Mouse (Mus musculus) adrenal gland, postnatal 14 days (tissue): ENCODE data around the gene Pdcl. TPM values are rescaled to one million over a fixed set of nuclear protein-coding genes. Genes with fewer than 3 reads are reported as not detected.

Experiments used
- DNase-seq: peaks from one replicate; pipeline ENCODE4 v3.0.0; 2021; ENCODE audit warnings: mixed read lengths
- long read RNA-seq, 2 experiments: library from polyadenylated mRNA; stranded (forward); transcript quantifications; one replicate each; pipeline ENCODE4 v2.0.0; 2021
- total RNA-seq: library from RNA; stranded (reverse); gene quantifications from 2 replicates; pipeline ENCODE4 v1.2.3, GENCODE M21; 2021

Gene Pdcl
- total RNA-seq, result 40.4 and 44.8 TPM in 2 replicates
- long read RNA-seq, experiment 1, transcript Pdcl-201 (4 exons, 2,858 nt), result major isoform, 42 of 54 reads
- long read RNA-seq, experiment 1, transcript Pdcl-202 (4 exons, 3,056 nt), result minor isoform, 7 of 54 reads
- long read RNA-seq, experiment 1, partial matches to known transcripts, result 0 of 54 reads
- long read RNA-seq, experiment 1, other reads (novel, unspliced or antisense), result 3 of 54 reads
- long read RNA-seq, experiment 2, transcript Pdcl-201 (4 exons, 2,858 nt), result major isoform, 19 of 21 reads
- long read RNA-seq, experiment 2, partial matches to known transcripts, result 0 of 21 reads
- long read RNA-seq, experiment 2, other reads (novel, unspliced or antisense), result 1 of 21 reads

DNA sequence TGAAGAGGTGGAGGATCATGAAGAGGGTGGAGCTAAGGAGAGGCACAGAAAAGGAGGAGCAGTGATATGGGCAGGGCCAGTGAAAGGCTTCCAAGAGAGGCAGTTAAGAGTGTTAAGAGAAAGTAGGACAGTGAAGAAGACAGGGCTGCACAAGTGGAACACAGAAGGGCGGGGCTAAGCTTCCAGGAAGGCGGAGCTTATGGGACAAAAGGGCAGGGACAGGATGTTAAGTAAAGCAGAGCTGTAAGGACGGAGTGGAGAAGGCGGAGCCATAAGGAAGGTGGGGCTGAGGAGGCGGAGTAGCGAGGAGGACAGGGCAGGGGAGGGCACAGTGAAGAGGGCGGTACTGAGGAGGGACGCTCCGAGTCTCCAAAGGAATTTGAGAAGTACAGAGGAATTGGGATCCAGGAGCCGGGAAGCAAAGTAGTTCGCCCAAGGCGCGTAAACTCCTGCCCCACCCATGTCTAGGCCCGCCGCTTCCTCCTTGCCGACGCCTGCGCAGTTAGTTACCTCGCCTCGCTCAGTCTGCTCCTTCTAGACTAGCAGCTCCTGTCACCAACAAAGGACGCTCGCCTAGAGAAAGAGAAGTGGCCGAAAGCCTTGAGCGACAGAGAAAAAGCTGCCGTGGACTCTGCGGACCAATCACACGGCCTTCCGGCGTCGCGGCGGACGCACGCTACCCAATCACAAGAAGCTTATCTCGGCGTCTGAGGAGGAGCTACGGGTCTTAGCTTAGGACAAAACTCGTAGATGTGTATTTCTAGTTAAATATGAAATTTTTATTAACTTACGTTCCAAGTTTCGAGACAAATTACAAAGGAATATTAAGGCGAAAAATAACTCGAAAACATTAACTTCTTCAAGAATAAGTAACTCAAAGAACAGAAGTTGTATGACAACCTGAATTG, at the start of gene Pdcl:
Gene Pdcl (minus strand): TSS at position 700 of the 908 bp plus-strand sequence.
- peak; percentile 95 for DNase-seq

DNA sequence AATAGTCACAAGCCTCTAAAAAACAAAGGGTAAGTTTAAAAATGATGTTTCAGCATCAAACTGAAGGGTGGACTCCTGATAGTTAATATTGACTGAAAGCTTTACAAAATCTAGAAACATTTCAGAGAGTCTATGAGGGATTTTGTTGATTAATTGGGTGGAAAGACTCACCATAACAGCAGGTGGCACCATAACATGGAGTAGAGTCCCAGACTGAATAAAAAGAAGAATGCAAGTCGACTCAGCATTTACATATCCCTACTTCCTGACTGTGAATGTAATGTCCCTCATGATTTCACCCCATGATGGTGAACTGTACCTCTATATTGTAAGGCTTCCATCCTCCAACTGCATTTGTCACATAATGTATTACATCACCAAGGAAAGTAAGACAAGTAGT, 36.4 kb upstream of the Pdcl start:
- DNase-seq, result no peak

DNA sequence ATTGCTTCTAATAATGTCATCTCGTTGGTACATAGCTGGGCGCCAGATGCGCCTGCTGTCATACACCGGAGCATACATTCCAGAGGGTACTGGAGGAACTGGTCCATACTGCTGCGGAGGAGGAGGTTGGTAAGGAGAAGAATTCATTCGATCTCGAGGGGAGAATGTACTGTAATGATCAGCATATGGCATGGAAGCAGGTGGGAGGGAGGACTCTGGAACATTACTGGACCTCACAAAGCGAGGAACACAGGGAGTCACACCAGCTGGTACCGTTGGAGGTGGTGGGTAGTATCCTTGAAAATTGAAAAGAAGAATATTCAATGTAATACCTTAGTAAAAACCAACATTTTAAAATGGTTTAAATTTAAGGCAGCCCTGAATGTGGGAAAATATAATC, 23.8 kb upstream of the Pdcl start:
- no peak for DNase-seq

DNA sequence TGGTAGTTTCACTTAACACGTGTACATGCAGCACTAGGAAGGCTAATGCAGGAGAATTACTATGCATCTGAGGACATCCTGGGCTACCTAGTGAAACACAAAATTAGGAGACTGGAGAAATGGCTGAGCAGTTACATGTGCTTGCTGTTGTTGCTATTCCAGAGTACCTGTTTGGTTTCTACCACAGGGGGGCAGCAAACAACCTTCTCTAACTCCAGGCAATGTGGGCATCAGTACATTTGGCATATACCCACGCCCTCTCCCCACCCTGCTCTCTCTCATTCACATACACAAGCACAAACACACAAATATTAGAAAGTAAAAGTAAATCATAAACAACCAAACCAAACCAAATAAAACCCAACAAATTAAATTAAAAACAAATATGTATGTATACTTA, 21.1 kb upstream of the Pdcl start:
- peak; percentile 77 for DNase-seq

DNA sequence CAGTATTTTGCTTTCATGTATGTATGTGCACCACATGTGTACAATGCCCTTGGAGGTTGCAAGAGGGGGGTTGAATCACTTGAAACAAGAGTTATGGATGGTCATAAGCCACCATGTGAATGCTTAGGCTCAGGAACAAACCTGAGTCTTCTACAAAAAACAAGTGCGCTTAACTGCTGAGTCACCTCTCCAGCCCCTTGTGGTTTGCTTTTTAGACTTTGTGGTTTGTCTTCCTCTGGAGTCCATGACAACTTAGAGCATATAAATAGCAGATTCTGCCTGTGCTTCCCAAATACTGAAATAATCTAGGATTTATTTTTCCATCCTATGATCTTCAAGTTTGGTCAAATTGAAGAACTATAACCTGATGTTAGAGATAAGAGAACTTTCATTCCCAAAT, 16.9 kb upstream of the Pdcl start:
- no peak for DNase-seq

DNA sequence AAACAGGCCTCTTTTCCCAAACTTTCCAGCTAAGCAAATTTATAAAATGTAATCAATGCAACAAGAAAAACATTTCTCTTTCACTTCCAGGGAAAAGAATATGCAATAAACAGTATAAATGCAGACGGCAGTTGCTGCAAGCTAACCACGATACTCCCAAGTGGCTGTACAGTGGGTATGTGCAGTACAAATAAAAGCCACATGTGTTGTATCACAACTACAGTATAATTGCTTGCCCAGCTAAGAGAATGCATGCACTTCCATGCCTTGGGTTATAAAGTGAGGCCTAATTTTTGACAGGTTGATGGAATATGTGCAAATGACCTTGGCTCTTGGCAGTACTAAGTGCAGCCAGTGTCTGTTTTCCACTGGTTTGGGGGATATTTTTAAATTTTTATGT, 11.5 kb upstream of the Pdcl start:
- no peak for DNase-seq

DNA sequence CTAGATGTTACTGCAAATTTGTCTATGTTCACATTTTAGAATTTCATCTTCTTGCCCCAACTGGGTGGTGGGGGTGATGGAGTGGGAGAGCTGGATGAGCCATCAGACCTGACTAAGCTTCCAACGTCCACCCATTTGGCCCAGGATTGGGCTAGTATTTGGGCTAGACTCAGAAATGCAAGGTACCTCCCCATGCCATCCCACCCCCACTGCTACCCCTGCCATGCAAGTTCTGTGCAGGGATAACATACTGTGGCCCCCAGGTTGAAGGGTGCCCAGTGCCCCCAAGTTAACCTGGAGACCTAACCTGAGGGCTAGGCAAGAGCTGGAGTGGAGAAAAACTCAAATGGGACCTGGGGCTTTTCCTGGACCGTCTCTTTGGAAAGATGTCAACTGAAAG, 776 bp upstream of the Pdcl start:
- DNase-seq, result no peak

DNA sequence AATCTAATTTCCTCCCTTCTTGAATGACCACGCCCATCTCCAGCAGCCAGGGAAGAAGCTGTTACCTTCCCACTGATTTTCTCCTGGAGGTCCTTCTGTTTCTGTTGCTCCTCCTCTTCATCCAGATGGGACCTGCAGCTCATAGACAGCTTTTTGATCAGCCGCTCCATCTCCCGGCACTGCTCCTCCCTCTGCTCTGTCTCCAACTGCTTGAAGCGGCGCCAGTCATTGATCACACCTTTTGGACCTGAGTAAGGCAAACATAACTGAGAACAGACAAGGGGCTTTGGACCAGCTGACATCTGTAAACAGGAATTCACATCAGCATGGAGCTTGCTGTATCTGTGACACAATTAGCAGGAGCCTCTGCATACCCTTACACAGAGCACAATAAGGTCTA, 3.6 kb downstream of the Pdcl start:
- no peak for DNase-seq

DNA sequence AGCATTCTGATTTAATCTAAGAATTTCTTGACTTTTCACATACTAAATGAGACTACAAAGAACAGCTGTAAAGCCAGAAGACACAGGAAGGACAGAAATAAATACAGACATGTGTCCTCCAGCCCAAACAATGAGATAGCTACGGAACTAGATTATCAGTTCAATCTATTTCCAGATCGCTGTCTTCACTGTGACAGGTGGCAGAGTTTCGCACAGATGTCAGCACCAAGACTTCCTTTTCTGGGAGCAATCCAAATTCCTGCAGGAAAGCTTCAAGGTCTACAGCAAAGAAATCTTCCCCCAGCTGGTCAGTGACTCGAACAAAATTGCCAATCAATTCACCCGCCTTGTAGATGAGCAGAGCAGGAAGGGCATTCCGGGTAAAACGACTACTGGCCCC, 7.5 kb downstream of the Pdcl start:
- peak; percentile 9 for DNase-seq

DNA sequence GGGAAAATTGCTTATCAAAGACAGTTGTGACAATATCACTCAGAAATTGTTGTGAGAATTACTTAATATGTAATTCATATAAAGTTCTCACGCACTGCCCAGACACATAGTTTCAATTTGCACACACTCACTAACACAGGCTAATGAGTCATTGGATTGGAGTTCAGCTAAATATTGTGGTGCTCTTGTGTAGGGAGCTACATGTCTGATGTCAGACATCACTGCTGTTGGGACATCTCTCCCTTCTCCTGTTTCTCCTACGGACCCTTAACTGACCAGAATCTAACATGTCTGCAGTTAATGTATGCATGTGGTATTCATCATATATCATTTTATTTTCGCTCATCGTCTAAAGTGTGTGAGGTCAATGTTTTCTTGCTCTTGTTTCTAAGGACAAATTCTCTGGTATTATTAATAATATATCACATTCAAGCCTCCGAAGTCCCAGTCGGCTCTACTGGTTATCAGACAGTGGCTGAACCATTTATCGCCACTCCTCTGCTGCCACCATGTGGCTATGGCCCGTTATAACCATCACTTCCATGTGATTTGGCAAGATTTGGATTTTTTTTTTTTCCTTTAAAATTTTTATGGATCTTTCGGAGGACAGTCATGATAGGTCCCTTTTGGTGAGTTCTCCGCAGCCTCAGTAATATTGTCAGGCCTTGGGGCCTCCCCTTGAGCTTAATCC, 20.5 kb downstream of the Pdcl start:
- peak; percentile 71 for DNase-seq

DNA sequence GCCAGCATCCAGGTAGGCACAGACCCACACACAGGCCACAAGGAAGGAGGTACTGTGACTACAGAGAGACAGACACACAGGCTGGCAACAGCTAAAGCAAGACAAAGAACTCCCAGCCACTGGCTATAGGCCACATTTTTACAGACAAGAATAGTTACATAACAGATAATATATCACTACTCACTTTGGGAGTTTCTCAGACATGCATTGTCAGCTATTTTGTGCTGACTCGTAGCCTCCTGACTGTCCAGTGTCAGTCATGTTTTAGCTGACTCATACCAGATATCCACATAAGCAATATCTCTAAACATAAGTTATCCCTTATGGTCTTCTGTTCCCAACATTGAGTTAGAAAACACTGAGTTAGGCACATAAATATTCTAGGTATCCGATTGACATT, 25.8 kb downstream of the Pdcl start:
- DNase-seq, result no peak

DNA sequence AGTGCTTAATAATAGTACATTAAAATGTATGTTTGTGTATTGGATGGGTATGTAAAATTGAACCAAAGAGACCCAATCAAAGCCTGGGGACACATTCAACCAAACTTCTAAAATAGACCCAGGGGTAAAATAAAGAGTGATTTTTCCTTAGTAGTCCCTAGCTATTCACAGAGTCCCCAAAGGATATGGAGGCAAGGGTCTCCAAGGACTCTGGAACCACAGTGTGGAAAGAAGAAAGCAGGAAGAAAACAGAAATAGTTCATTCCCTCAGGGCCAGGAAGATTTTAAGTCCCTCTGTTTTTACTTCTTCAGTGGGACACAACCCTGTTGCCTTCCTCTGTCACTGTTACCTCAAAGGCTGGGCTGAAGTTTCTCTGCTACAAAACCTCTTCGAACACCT, 32.9 kb downstream of the Pdcl start, which contains the start of gene Olfr368:
Gene Olfr368 (plus strand): TSS at position 301 of the 400 bp plus-strand sequence.
- no peak for DNase-seq

Other genes with a start within 250 kb of the Pdcl start
- not detected in 2 replicates for gene Olfr362, start 241.4 kb downstream of the Pdcl start, total RNA-seq
- gene Olfr364-ps1, start 220.0 kb downstream of the Pdcl start, total RNA-seq, result not detected in 2 replicates
- gene Olfr365, start 171.1 kb downstream of the Pdcl start, total RNA-seq, result not detected in 2 replicates
- gene Olfr366, start 147.8 kb downstream of the Pdcl start, total RNA-seq, result not detected in 2 replicates
- not detected in 2 replicates for gene Olfr368, start 32.8 kb downstream of the Pdcl start, total RNA-seq
- 41.5 and 43.7 TPM in 2 replicates for gene Rc3h2, start 63.6 kb upstream of the Pdcl start, total RNA-seq
- gene Zbtb26, start 83.8 kb upstream of the Pdcl start, total RNA-seq, result 8.8 and 10.7 TPM in 2 replicates
- gene Zbtb6, start 83.8 kb upstream of the Pdcl start, total RNA-seq, result 12.0 and 13.6 TPM in 2 replicates
- 60.4 and 61.6 TPM in 2 replicates for gene Rabgap1, start 83.9 kb upstream of the Pdcl start, total RNA-seq
- gene Gpr21, start 157.0 kb upstream of the Pdcl start, total RNA-seq, result 1.1 and 1.6 TPM in 2 replicates